Mouse (Mus musculus) brain, embryonic 14.5 days (tissue): ENCODE measurements around the gene Hmg20a.

Experiments
- CTCF ChIP-seq: fragments of 200-500 bp; IDR thresholded peaks from 2 replicates; pipeline ENCODE4 v1.5.1; 2012; ENCODE audit warnings: inconsistent platforms, mild to moderate bottlenecking, moderate library complexity, borderline replicate concordance; ENCODE audit not compliant: insufficient read depth, insufficient read length; ENCODE audit errors: extremely low read depth
- POLR2A ChIP-seq: fragments of 200-500 bp; IDR thresholded peaks from 2 replicates; pipeline ENCODE4 v1.6.1; 2012; ENCODE audit warnings: mild to moderate bottlenecking, inconsistent platforms, borderline replicate concordance; ENCODE audit not compliant: poor library complexity, insufficient read depth, insufficient read length, severe bottlenecking; ENCODE audit errors: extremely low read depth

- TF ChIP-seq CTCF: no peak
- TF ChIP-seq POLR2A: no peak
Measured at GRCm38 (mm10) chr9:56463046-56463445, 44.6 kb downstream of the Hmg20a start.
